Mouse (Mus musculus) ES-E14 (cell line): Measurements from ENCODE around the gene Afg1l. TPM values are rescaled to one million over a fixed set of nuclear protein-coding genes. Genes with fewer than 3 reads are reported as not detected.

ENCODE experiments used
- DNase-seq: peaks from one replicate; pipeline ENCODE4 v3.0.0-alpha.2; 2013; ENCODE audit warnings: low read depth, low spot score
- H3K27ac ChIP-seq: 2 replicates; pipeline ENCODE4 v1.5.1; 2012; ENCODE audit warnings: low read depth, mild to moderate bottlenecking, low read length, moderate library complexity, mixed read lengths; ENCODE audit not compliant: poor library complexity, insufficient read depth, severe bottlenecking
- H3K36me3 ChIP-seq: 2 replicates; pipeline ENCODE4 v1.6.1; 2012; ENCODE audit warnings: mild to moderate bottlenecking, low read length, moderate library complexity, mixed read lengths; ENCODE audit not compliant: control insufficient read depth, poor library complexity, insufficient read depth, severe bottlenecking
- H3K4me1 ChIP-seq, 2 experiments: fragments of 150-350 bp in 1 of 2; sonication (generic) in 1 of 2; 2 replicates each; pipeline ENCODE4 v1.6.1; 2012; ENCODE audit warnings: low read length in 2 of 2, mild to moderate bottlenecking in 1 of 2, mixed read lengths in 1 of 2; ENCODE audit not compliant: control insufficient read depth in 2 of 2, insufficient read depth in 2 of 2, poor library complexity in 1 of 2
- H3K4me3 ChIP-seq, 2 experiments: fragments of 150-350 bp in 1 of 2; sonication (generic) in 1 of 2; 2 replicates each; pipeline ENCODE4 v1.5.1; 2012; ENCODE audit warnings: low read length in 2 of 2, low read depth in 1 of 2, mild to moderate bottlenecking in 1 of 2, mixed read lengths in 1 of 2; ENCODE audit not compliant: insufficient read depth in 1 of 2, poor library complexity in 1 of 2, severe bottlenecking in 1 of 2
- H3K9ac ChIP-seq: 2 replicates; pipeline ENCODE4 v1.6.1; 2012; ENCODE audit warnings: low read depth, mild to moderate bottlenecking, low read length, mixed read lengths; ENCODE audit not compliant: poor library complexity, insufficient read depth, severe bottlenecking
- H3K9me3 ChIP-seq: fragments of 150-350 bp; sonication (generic); 2 replicates; pipeline ENCODE4 v1.6.1; 2012; ENCODE audit warnings: low read depth, mild to moderate bottlenecking, low read length; ENCODE audit not compliant: control insufficient read depth, insufficient read depth
- CHD2 ChIP-seq: IDR thresholded peaks from 2 replicates; pipeline ENCODE4 v1.6.1; 2014; ENCODE audit warnings: mild to moderate bottlenecking, low read depth, low read length, inconsistent platforms
- HCFC1 ChIP-seq: IDR thresholded peaks from 2 replicates; pipeline ENCODE4 v1.6.1; 2012; ENCODE audit warnings: low read length, inconsistent platforms, borderline replicate concordance; ENCODE audit not compliant: insufficient read depth
- MAFK ChIP-seq: IDR thresholded peaks from 2 replicates; pipeline ENCODE4 v1.6.1; 2014; ENCODE audit warnings: mild to moderate bottlenecking, low read depth, low read length, inconsistent platforms; ENCODE audit not compliant: insufficient read depth
- ZC3H11A ChIP-seq: IDR thresholded peaks from 2 replicates; pipeline ENCODE4 v1.6.1; 2012; ENCODE audit warnings: low read depth, mild to moderate bottlenecking, inconsistent platforms, low read length, borderline replicate concordance
- ZNF384 ChIP-seq: IDR thresholded peaks from 2 replicates; pipeline ENCODE4 v1.6.1; 2012; ENCODE audit warnings: low read depth, low read length, inconsistent platforms
- in situ Hi-C, 2 experiments: fragments of 600-800 bp; cut with MboI; formaldehyde crosslinking; loops; one replicate each; pipeline ENCODE4 v1.15.1; 2025; ENCODE audit warnings: low sequenced_read_pairs in 2 of 2, inconsistent platforms in 1 of 2; ENCODE audit not compliant: unreplicated experiment in 2 of 2
- total RNA-seq: library from RNA; depleted of rRNA; stranded (reverse); fragments of 300-350 nt; gene quantifications from 2 replicates; pipeline ENCODE4 v1.2.3, GENCODE M21; 2012

The Afg1l gene
- total RNA-seq, 1 experiment = 7.7 TPM

- no peaks in the 10 kb centered on the region for H3K9me3 ChIP-seq
- DNase-seq = no peak
- peaks cover 2 to 4% of the 10 kb centered on the region in 2 experiments; a peak in 2 of 4 replicates for H3K4me1 ChIP-seq
- no peaks in the 10 kb centered on the region; the same call in 1 of the 2 replicates for H3K36me3 ChIP-seq
- no peak overlapping the region for H3K4me3 ChIP-seq
- H3K27ac ChIP-seq = no peak overlapping the region
- TF ChIP-seq CHD2 (no peak; the same call in 1 of the 2 replicates), ZNF384 (no peak), ZC3H11A (no peak), MAFK (no peak), HCFC1 (no peak)
- in situ Hi-C loops = no loop called here
- no peak overlapping the region for H3K9ac ChIP-seq
Measured at GRCm38 (mm10) chr10:42415821-42416470, 62.4 kb downstream of the Afg1l start.

- no peak for DNase-seq
- H3K4me1 ChIP-seq = peaks cover 0 to 2% of the 10 kb centered on the region in 2 experiments; a peak in 1 of 4 replicates
- H3K36me3 ChIP-seq = no peaks in the 10 kb centered on the region; the same call in 1 of the 2 replicates
- in situ Hi-C loops = no loop called here
- H3K27ac ChIP-seq = no peak overlapping the region
- no peak for TF ChIP-seq CHD2
- no peak for TF ChIP-seq MAFK
- no peak overlapping the region for H3K4me3 ChIP-seq
- no peak overlapping the region for H3K9ac ChIP-seq
- no peaks in the 10 kb centered on the region for H3K9me3 ChIP-seq
Measured at GRCm38 (mm10) chr10:42410748-42411537, 67.4 kb downstream of the Afg1l start.

GRCm38 (mm10) chr10:42390436-42390835, 87.9 kb downstream of the Afg1l start:
- peak; percentile 16 for DNase-seq
- Histone ChIP-seq H3K36me3 (no peaks in the 10 kb centered on the region), H3K4me1 (no peaks in the 10 kb centered on the region), H3K9ac (no peak overlapping the region), H3K4me3 (no peak overlapping the region), H3K27ac (no peak overlapping the region), H3K9me3 (no peaks in the 10 kb centered on the region)
- TF ChIP-seq HCFC1 = no peak
- TF ChIP-seq ZNF384 = no peak
- no peak for TF ChIP-seq MAFK
- no peak for TF ChIP-seq ZC3H11A
- no peak for TF ChIP-seq CHD2
- in situ Hi-C loops = no loop called here

- H3K4me1 ChIP-seq = no peaks in the 10 kb centered on the region
- TF ChIP-seq CHD2 (no peak), ZNF384 (no peak), MAFK (no peak), ZC3H11A (no peak), HCFC1 (no peak)
- H3K4me3 ChIP-seq = no peak overlapping the region
- H3K9ac ChIP-seq = no peak overlapping the region
- H3K9me3 ChIP-seq = no peaks in the 10 kb centered on the region
- no peak overlapping the region for H3K27ac ChIP-seq
- H3K36me3 ChIP-seq = no peaks in the 10 kb centered on the region
- no peak for DNase-seq
- in situ Hi-C loops = no loop called here
Measured at GRCm38 (mm10) chr10:42388181-42388580, 90.2 kb downstream of the Afg1l start.
